Mouse (Mus musculus): ENCODE results near the gene Mrpl35.
A peak's percentile ranks its signal among the peaks of the same experiment; 100 is the strongest.

DNA sequence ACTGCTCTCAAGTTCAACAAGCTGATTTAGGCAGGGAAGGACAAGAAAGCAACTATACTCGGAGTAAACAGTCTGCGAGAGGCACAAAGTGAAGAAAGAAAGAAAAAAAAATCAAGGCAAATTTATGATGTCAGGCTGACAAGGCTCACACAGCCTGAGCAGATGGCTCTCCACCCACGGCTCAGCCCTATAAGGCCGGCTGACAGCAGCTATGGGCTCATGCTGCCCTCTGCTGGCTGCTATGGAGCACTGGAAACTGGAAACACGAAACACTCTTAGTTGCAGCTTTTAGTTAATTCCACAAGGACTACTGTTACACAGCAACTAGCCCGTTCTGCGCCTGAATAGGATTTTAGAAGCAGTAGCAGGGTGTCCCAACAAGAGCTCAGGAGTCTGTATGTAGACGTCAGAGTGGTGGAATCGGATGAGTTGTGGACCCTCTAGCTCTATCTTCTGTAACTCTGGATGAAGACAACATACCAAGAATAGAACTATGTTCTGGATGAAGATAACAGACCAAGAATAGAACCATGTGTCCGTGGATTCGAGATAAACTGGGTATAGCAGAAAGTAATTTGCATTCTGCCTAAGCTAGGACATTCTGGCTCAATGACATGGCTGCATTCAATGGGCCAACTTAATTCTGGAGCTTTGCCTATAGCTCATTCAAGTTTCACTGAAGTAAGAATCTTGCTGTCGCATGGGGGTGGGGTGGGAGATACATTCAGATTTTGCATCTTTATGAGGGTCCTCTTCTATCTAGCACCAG is 22.5 kb downstream of the Mrpl35 start:
- no peak for TF ChIP-seq POLR2A (IDR thresholded peaks at IDR 0.05; ENCODE audit: low read depth, low read length)
- peak; percentile 95 for TF ChIP-seq CTCF (IDR thresholded peaks at IDR 0.05; ENCODE audit: extremely low read depth, insufficient read depth, insufficient read length, insufficient replicate concordance)
